Mouse (Mus musculus): ENCODE results near the gene Gm7247.

DNA sequence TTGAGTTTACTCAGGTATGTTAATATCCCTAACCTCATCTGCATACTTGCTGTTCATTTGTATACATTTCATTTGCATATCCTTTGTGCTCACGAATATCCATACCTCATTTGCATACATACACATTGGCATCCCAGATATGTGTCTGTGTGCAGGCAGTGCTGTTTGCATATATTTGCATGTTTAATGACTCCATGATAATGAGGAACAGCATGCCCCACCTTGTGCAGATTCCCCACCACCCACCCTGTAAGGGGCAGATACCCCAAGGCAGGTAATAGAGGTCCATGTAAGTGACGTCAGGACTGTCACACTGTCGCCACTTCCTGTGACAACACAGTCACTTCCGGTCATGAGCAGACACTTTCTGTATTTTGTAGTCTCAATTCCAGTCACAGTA is 24.2 kb downstream of the Gm7247 start:
- TF ChIP-seq POLR2A (IDR thresholded peaks at IDR 0.05; ENCODE audit: borderline replicate concordance, insufficient read depth, low read length) (no peak), CTCF (IDR thresholded peaks at IDR 0.05; ENCODE audit: borderline replicate concordance, insufficient read depth, low read depth, low read length) (no peak)
